Mouse (Mus musculus): ENCODE results near the gene Gpld1.

The Gpld1 gene
- long read RNA-seq, experiment 1, partial matches to known transcripts = 1 of 2 reads
- long read RNA-seq, experiment 1, other reads (novel, unspliced or antisense) = 1 of 2 reads
- long read RNA-seq, experiment 2, partial matches to known transcripts = 0 of 1 reads
- long read RNA-seq, experiment 2, other reads (novel, unspliced or antisense) = 1 of 1 reads

GRCm38 (mm10) chr13:24942512-24943282, at the start of gene Gpld1:
Gene Gpld1 (plus strand): TSS chr13:24943152.
- intact Hi-C loops (cut with DNase I) = no loop called here

GRCm38 (mm10) chr13:24893880-24894279, 49.1 kb upstream of the Gpld1 start:
- intact Hi-C loops (cut with DNase I) = no loop called here

GRCm38 (mm10) chr13:24901916-24902315, 41.0 kb upstream of the Gpld1 start:
- intact Hi-C loops (cut with DNase I) = no loop called here

GRCm38 (mm10) chr13:24903412-24903811, 39.5 kb upstream of the Gpld1 start:
- intact Hi-C loops (cut with DNase I) = no loop called here

- intact Hi-C loops (cut with DNase I) = no loop called here
These were observed 37.5 kb upstream of the Gpld1 start for GRCm38 (mm10) chr13:24905422-24905821.

- intact Hi-C loops (cut with DNase I) = no loop called here
These were observed 36.0 kb upstream of the Gpld1 start for GRCm38 (mm10) chr13:24906831-24907570.

- intact Hi-C loops (cut with DNase I) = no loop called here
These were observed 33.8 kb upstream of the Gpld1 start for GRCm38 (mm10) chr13:24909112-24909511.

- intact Hi-C loops (cut with DNase I) = no loop called here
These were observed 29.4 kb upstream of the Gpld1 start for GRCm38 (mm10) chr13:24913576-24913975.

GRCm38 (mm10) chr13:24914915-24915314, 28.0 kb upstream of the Gpld1 start:
- intact Hi-C loops (cut with DNase I) = no loop called here

GRCm38 (mm10) chr13:24915831-24916230, 27.1 kb upstream of the Gpld1 start:
- intact Hi-C loops (cut with DNase I) = no loop called here

- intact Hi-C loops (cut with DNase I) = loop anchor here (5.0 kb wide), 2 partner anchors 73 to 438 kb away; partner anchors contain the start of gene D130043K22Rik
These were observed 22.5 kb upstream of the Gpld1 start for GRCm38 (mm10) chr13:24920333-24920977.

GRCm38 (mm10) chr13:24921281-24921680, 21.7 kb upstream of the Gpld1 start:
- intact Hi-C loops (cut with DNase I) = loop anchor here (5.0 kb wide), 2 partner anchors 74 to 439 kb away; partner anchors contain the start of gene D130043K22Rik

GRCm38 (mm10) chr13:24923991-24924390, 19.0 kb upstream of the Gpld1 start:
- intact Hi-C loops (cut with DNase I) = loop anchor here (5.0 kb wide), 2 partner anchors 77 to 442 kb away; partner anchors contain the start of gene D130043K22Rik

- intact Hi-C loops (cut with DNase I) = no loop called here
These were observed 12.4 kb upstream of the Gpld1 start for GRCm38 (mm10) chr13:24930591-24930990.

- intact Hi-C loops (cut with DNase I) = no loop called here
These were observed 9.8 kb upstream of the Gpld1 start for GRCm38 (mm10) chr13:24933199-24933598.

GRCm38 (mm10) chr13:24936772-24937107, 6.2 kb upstream of the Gpld1 start:
- intact Hi-C loops (cut with DNase I) = no loop called here

GRCm38 (mm10) chr13:24937108-24937838, 5.7 kb upstream of the Gpld1 start, which contains the start of gene Aldh5a1:
Gene Aldh5a1 (minus strand): TSS chr13:24937661.
- intact Hi-C loops (cut with DNase I) = no loop called here

GRCm38 (mm10) chr13:24937839-24938166, 5.1 kb upstream of the Gpld1 start:
- intact Hi-C loops (cut with DNase I) = loop anchor here (1.0 kb wide), 1 partner anchor 50 kb away; no protein-coding TSS in a partner anchor

GRCm38 (mm10) chr13:24938683-24939082, 4.3 kb upstream of the Gpld1 start:
- intact Hi-C loops (cut with DNase I) = loop anchor here (1.0 kb wide), 1 partner anchor 50 kb away; no protein-coding TSS in a partner anchor

- intact Hi-C loops (cut with DNase I) = no loop called here
These were observed 3.5 kb upstream of the Gpld1 start for GRCm38 (mm10) chr13:24939472-24939871.

- intact Hi-C loops (cut with DNase I) = no loop called here
These were observed 351 bp downstream of the Gpld1 start for GRCm38 (mm10) chr13:24943303-24943702.

Data from adrenal gland (tissue).